Mouse (Mus musculus) hindbrain, postnatal 0 days (tissue): ENCODE data around the gene Spcs2. TPM values are rescaled to one million over a fixed set of nuclear protein-coding genes. Genes with fewer than 3 reads are reported as not detected.

ENCODE experiments used
- ATAC-seq: fragments of 200-750 bp; cut with Nextera tagmentation; 2 replicates; pipeline ENCODE4 v1.8.0; 2017; ENCODE audit warnings: mild to moderate bottlenecking, moderate TSS enrichment, moderate library complexity
- DNase-seq: peaks from one replicate; pipeline ENCODE4 v3.0.0-alpha.2; 2015; ENCODE audit warnings: low spot score
- H3K27ac ChIP-seq: fragments of 300-500 bp; sonication (generic); 2 replicates; pipeline ENCODE4 v1.5.1; 2014; ENCODE audit warnings: mild to moderate bottlenecking
- H3K27me3 ChIP-seq: fragments of 300-500 bp; sonication (generic); 2 replicates; pipeline ENCODE4 v1.6.1; 2014; ENCODE audit warnings: low read length, mixed read lengths; ENCODE audit not compliant: insufficient read depth
- H3K36me3 ChIP-seq: fragments of 300-500 bp; sonication (generic); 2 replicates; pipeline ENCODE4 v1.6.1; 2014; ENCODE audit warnings: low read length, mixed read lengths; ENCODE audit not compliant: insufficient read depth
- H3K4me1 ChIP-seq: fragments of 300-500 bp; sonication (generic); 2 replicates; pipeline ENCODE4 v1.6.1; 2014; ENCODE audit warnings: antibody characterized with exemption, low read length, mixed read lengths; ENCODE audit not compliant: insufficient read depth
- H3K4me2 ChIP-seq: fragments of 300-500 bp; sonication (generic); 2 replicates; pipeline ENCODE4 v1.6.1; 2014; ENCODE audit warnings: low read depth, mild to moderate bottlenecking, low read length, moderate library complexity, mixed read lengths
- H3K4me3 ChIP-seq: fragments of 300-500 bp; sonication (generic); 2 replicates; pipeline ENCODE4 v1.5.1; 2014; ENCODE audit warnings: low read length
- H3K9ac ChIP-seq: fragments of 300-500 bp; sonication (generic); replicated peaks from 2 replicates; pipeline ENCODE4 v1.6.1; 2014; ENCODE audit warnings: mild to moderate bottlenecking, low read length, moderate library complexity, mixed read lengths
- H3K9me3 ChIP-seq: fragments of 300-500 bp; sonication (generic); 2 replicates; pipeline ENCODE4 v1.6.1; 2016; ENCODE audit warnings: low read length, mixed read lengths
- CTCF ChIP-seq: IDR thresholded peaks from 2 replicates; pipeline ENCODE4 v1.5.1; 2016; ENCODE audit warnings: antibody characterized with exemption, control low read depth, low read depth
- WGBS: fragments of 180-500 bp; shearing (Covaris S2); extraction: QIAGEN DNeasy Blood & Tissue Kit; methylation state at CpG from one replicate; pipeline ENCODE4 v1.1.7; 2014; 5-methylcytosine and 5-hydroxymethylcytosine counted together
- polyA plus RNA-seq: library from polyadenylated mRNA; unstranded; fragments of >200 nt; fragmentation: Nextera tagmentation; extraction: Ambion mirVana; gene quantifications from 2 replicates; pipeline ENCODE4 v1.2.1, GENCODE M21; 2015
- total RNA-seq: library from RNA; depleted of rRNA; stranded (reverse); fragments of >200 nt; gene quantifications from 2 replicates; pipeline ENCODE4 v1.2.3, GENCODE M21; 2014; rRNA removed

Spcs2 gene
- total and polyA plus RNA-seq, 2 experiments from 2014 or later = 111 to 258 TPM

DNA sequence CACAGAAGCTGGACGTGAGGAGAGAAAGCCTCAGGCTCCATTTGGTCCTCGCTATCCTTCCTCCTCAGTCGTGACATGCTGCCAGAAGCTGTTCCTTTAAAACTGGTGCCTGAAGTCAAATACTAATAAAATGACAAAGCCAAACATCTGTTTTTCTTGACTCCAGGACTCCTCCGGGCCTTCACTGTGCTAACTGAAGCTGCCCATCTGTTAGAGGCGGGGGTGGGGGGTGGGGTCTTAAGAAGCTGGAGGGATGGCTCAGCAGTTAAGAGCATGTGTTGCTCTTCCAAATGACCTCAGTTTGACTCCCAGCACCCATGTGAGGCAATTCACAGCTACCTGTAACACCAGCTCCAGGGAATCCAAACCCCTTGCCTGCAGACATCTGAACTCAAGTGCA lies 74.7 kb downstream of the Spcs2 start:
- WGBS = 50% methylated on average over 5 of the region's 5 CpGs
- no peak for TF ChIP-seq CTCF
- DNase-seq (no peak), ATAC-seq (no peak)
- Histone ChIP-seq H3K4me3 (no peak overlapping the region), H3K4me2 (no peak overlapping the region), H3K4me1 (no peaks in the 10 kb centered on the region), H3K36me3 (no peaks in the 10 kb centered on the region), H3K27me3 (no peaks in the 10 kb centered on the region), H3K9me3 (no peaks in the 10 kb centered on the region), H3K27ac (no peak overlapping the region), H3K9ac (no peak overlapping the region)

DNA sequence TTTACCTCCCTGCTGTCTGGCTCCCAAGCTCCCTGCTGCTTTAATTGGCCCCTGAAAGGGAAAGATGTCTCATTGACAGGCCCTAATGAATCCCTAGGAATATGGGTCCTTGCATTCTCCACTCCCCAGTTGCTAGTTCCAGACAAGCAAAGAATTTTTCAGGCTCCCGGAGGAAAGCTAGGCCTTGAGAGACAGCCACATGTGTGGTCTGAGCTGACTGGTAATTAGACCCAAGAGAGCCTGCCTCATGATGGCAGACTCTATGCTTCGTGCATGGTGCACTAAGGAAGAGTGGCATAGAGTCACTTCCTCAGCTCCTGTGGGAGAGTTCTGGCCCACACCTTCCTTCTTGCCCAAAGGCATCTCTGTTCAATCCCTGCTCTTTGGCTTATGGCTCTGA lies 75.3 kb downstream of the Spcs2 start:
- Histone ChIP-seq H3K27me3 (no peaks in the 10 kb centered on the region), H3K27ac (no peak overlapping the region), H3K9ac (no peak overlapping the region), H3K4me3 (no peak overlapping the region), H3K36me3 (no peaks in the 10 kb centered on the region), H3K4me2 (no peak overlapping the region), H3K9me3 (no peaks in the 10 kb centered on the region), H3K4me1 (no peaks in the 10 kb centered on the region)
- TF ChIP-seq CTCF = no peak
- 30% methylated on average over 2 of the region's 2 CpGs for WGBS
- ATAC-seq = no peak
- no peak for DNase-seq

Other genes starting within 250 kb of the Spcs2 start
- 6.4 and 7.9 TPM in 2 replicates for gene Tpbgl, start 236.4 kb downstream of the Spcs2 start, total RNA-seq
- 2.3 and 2.9 TPM in 2 replicates for gene Tpbgl, start 236.4 kb downstream of the Spcs2 start, polyA plus RNA-seq
- gene Slco2b1, start 152.1 kb downstream of the Spcs2 start, total RNA-seq = 14.3 and 16.5 TPM in 2 replicates
- 6.8 and 7.0 TPM in 2 replicates for gene Slco2b1, start 152.1 kb downstream of the Spcs2 start, polyA plus RNA-seq
- not detected in 2 replicates for gene Olfr520, start 133.2 kb downstream of the Spcs2 start, total RNA-seq
- gene Olfr520, start 133.2 kb downstream of the Spcs2 start, polyA plus RNA-seq = not detected in 2 replicates
- gene Olfr521, start 100.0 kb downstream of the Spcs2 start, total RNA-seq = not detected in 2 replicates
- gene Olfr521, start 100.0 kb downstream of the Spcs2 start, polyA plus RNA-seq = not detected in 2 replicates
- 1.3 and 2.1 TPM in 2 replicates for gene Neu3, start 35.0 kb downstream of the Spcs2 start, total RNA-seq
- 1.6 and 2.1 TPM in 2 replicates for gene Neu3, start 35.0 kb downstream of the Spcs2 start, polyA plus RNA-seq
- 1.7 and 2.6 TPM in 2 replicates for gene Xrra1, start 4.3 kb downstream of the Spcs2 start, total RNA-seq
- gene Xrra1, start 4.3 kb downstream of the Spcs2 start, polyA plus RNA-seq = 1.0 and 1.3 TPM in 2 replicates
- 13.9 and 14.2 TPM in 2 replicates for gene Rnf169, start 117.0 kb upstream of the Spcs2 start, total RNA-seq
- 2.6 and 2.7 TPM in 2 replicates for gene Rnf169, start 117.0 kb upstream of the Spcs2 start, polyA plus RNA-seq
- gene Chrdl2, start 142.7 kb upstream of the Spcs2 start, total RNA-seq = 0.43 and 1.8 TPM in 2 replicates
- gene Chrdl2, start 142.7 kb upstream of the Spcs2 start, polyA plus RNA-seq = 1.8 and 2.2 TPM in 2 replicates